Mouse (Mus musculus): ENCODE measurements around the gene Gfod1. TPM values are rescaled to one million over a fixed set of nuclear protein-coding genes. Genes with fewer than 3 reads are reported as not detected.

The Gfod1 gene
- polyA plus RNA-seq, 1 experiment from 2014 or later: 0.51 TPM

GRCm38 (mm10) chr13:43241750-43242149, 62.2 kb downstream of the Gfod1 start:
- ATAC-seq (ENCODE audit: extremely low read depth, insufficient number of reproducible peaks, low FRiP score, low TSS enrichment): no peak
- Histone ChIP-seq H3K4me2 (no peak overlapping the region), H3K4me1 (peaks cover 60% of the 10 kb centered on the region), H3K4me3 (no peak overlapping the region), H3K9me3 (no peaks in the 10 kb centered on the region), H3K27me3 (replicated peaks) (no peaks in the 10 kb centered on the region), H3K27ac (replicated peaks) (no peak overlapping the region), H3K9ac (peak overlapping the region; percentile 11; the same call in 1 of the 2 replicates), H3K36me3 (0 out of 2 replicates have a peak, but pooled peaks cover 3% of the 10 kb centered on the region)
- WGBS: 54% methylated on average over 2 of the region's 2 CpGs

- Histone ChIP-seq H3K4me3 (no peak overlapping the region), H3K9ac (no peak overlapping the region), H3K4me2 (no peak overlapping the region), H3K9me3 (no peaks in the 10 kb centered on the region), H3K27me3 (replicated peaks) (no peaks in the 10 kb centered on the region), H3K4me1 (peaks cover 67% of the 10 kb centered on the region), H3K36me3 (no peaks in the 10 kb centered on the region), H3K27ac (replicated peaks) (peak overlapping the region; percentile 65)
- ATAC-seq (ENCODE audit: extremely low read depth, insufficient number of reproducible peaks, low FRiP score, low TSS enrichment): no peak
- 4% methylated on average over 1 of the region's 1 CpGs for WGBS
Observed at GRCm38 (mm10) chr13:43241069-43241468, 62.9 kb downstream of the Gfod1 start.

- H3K27ac ChIP-seq (replicated peaks): no peak overlapping the region
- no peak overlapping the region for H3K4me3 ChIP-seq
- no peak for ATAC-seq (ENCODE audit: extremely low read depth, insufficient number of reproducible peaks, low FRiP score, low TSS enrichment)
Observed at GRCm38 (mm10) chr13:43239790-43240216, 64.2 kb downstream of the Gfod1 start.

GRCm38 (mm10) chr13:43236630-43237029, 67.3 kb downstream of the Gfod1 start:
- Histone ChIP-seq H3K9me3 (no peaks in the 10 kb centered on the region), H3K36me3 (no peaks in the 10 kb centered on the region), H3K4me2 (peak overlapping the region; percentile 35), H3K9ac (no peak overlapping the region), H3K4me1 (peaks cover 80% of the 10 kb centered on the region), H3K27ac (replicated peaks) (peak overlapping the region; percentile 62), H3K4me3 (no peak overlapping the region), H3K27me3 (replicated peaks) (no peaks in the 10 kb centered on the region)
- no peak for ATAC-seq (ENCODE audit: extremely low read depth, insufficient number of reproducible peaks, low FRiP score, low TSS enrichment)
- 29% methylated on average over 6 of the region's 6 CpGs for whole genome bisulfite sequencing

More at GRCm38 (mm10) chr13:43239790-43240216, 64.2 kb downstream of the Gfod1 start:
- peaks cover 74% of the 10 kb centered on the region for H3K4me1 ChIP-seq
- 76% methylated on average over 11 of the region's 11 CpGs for WGBS
- no peaks in the 10 kb centered on the region for H3K9me3 ChIP-seq
- no peaks in the 10 kb centered on the region for H3K36me3 ChIP-seq
- H3K27me3 ChIP-seq (replicated peaks): no peaks in the 10 kb centered on the region
- no peak overlapping the region for H3K9ac ChIP-seq
- H3K4me2 ChIP-seq: no peak overlapping the region

- H3K9me3 ChIP-seq: no peaks in the 10 kb centered on the region
- no peaks in the 10 kb centered on the region for H3K27me3 ChIP-seq (replicated peaks)
- no peak overlapping the region for H3K4me3 ChIP-seq
- peak overlapping the region; percentile 42; the same call in 1 of the 2 replicates for H3K9ac ChIP-seq
- H3K4me1 ChIP-seq: peaks cover 80% of the 10 kb centered on the region
- ATAC-seq (ENCODE audit: extremely low read depth, insufficient number of reproducible peaks, low FRiP score, low TSS enrichment): no peak
- peak overlapping the region; percentile 62 for H3K27ac ChIP-seq (replicated peaks)
- peak overlapping the region; percentile 23 for H3K4me2 ChIP-seq
- no peaks in the 10 kb centered on the region for H3K36me3 ChIP-seq
- WGBS: 13% methylated on average over 4 of the region's 4 CpGs
Observed at GRCm38 (mm10) chr13:43235982-43236381, 68.0 kb downstream of the Gfod1 start.

GRCm38 (mm10) chr13:43235586-43235910, 68.4 kb downstream of the Gfod1 start:
- WGBS: 11% methylated on average over 3 of the region's 3 CpGs
- H3K4me3 ChIP-seq: no peak overlapping the region
- H3K27me3 ChIP-seq (replicated peaks): no peaks in the 10 kb centered on the region
- peak overlapping the region; percentile 23 for H3K4me2 ChIP-seq
- H3K9ac ChIP-seq: peak overlapping the region; percentile 42
- H3K27ac ChIP-seq (replicated peaks): peak overlapping the region; percentile 62
- ATAC-seq (ENCODE audit: extremely low read depth, insufficient number of reproducible peaks, low FRiP score, low TSS enrichment): no peak
- peaks cover 80% of the 10 kb centered on the region for H3K4me1 ChIP-seq
- no peaks in the 10 kb centered on the region for H3K9me3 ChIP-seq
- H3K36me3 ChIP-seq: no peaks in the 10 kb centered on the region

- Histone ChIP-seq H3K27me3 (replicated peaks) (no peaks in the 10 kb centered on the region), H3K36me3 (no peaks in the 10 kb centered on the region), H3K4me2 (peak overlapping the region; percentile 23), H3K4me1 (peaks cover 82% of the 10 kb centered on the region), H3K9ac (peak overlapping the region; percentile 42), H3K4me3 (no peak overlapping the region), H3K9me3 (no peaks in the 10 kb centered on the region), H3K27ac (replicated peaks) (peak overlapping the region; percentile 62)
- WGBS: 40% methylated on average over 9 of the region's 9 CpGs
- no peak for ATAC-seq (ENCODE audit: extremely low read depth, insufficient number of reproducible peaks, low FRiP score, low TSS enrichment)
Observed at GRCm38 (mm10) chr13:43234869-43235585, 68.9 kb downstream of the Gfod1 start.

GRCm38 (mm10) chr13:43233331-43233730, 70.6 kb downstream of the Gfod1 start:
- no peak for ATAC-seq (ENCODE audit: extremely low read depth, insufficient number of reproducible peaks, low FRiP score, low TSS enrichment)
- no peak overlapping the region for H3K4me2 ChIP-seq
- H3K36me3 ChIP-seq: no peaks in the 10 kb centered on the region
- peak overlapping the region; percentile 34; the same call in 1 of the 2 replicates for H3K9ac ChIP-seq
- no peaks in the 10 kb centered on the region for H3K27me3 ChIP-seq (replicated peaks)
- H3K9me3 ChIP-seq: no peaks in the 10 kb centered on the region
- no peak overlapping the region for H3K4me3 ChIP-seq
- H3K27ac ChIP-seq (replicated peaks): peak overlapping the region; percentile 93
- 57% methylated on average over 4 of the region's 4 CpGs for WGBS
- H3K4me1 ChIP-seq: peaks cover 96% of the 10 kb centered on the region

GRCm38 (mm10) chr13:43231965-43232860, 71.8 kb downstream of the Gfod1 start:
- peak overlapping the region; percentile 51 for H3K9ac ChIP-seq
- peak overlapping the region; percentile 24 for H3K4me2 ChIP-seq

GRCm38 (mm10) chr13:43230842-43231241, 73.1 kb downstream of the Gfod1 start:
- Histone ChIP-seq H3K4me2 (no peak overlapping the region), H3K36me3 (no peaks in the 10 kb centered on the region), H3K9ac (peak overlapping the region; percentile 64; the same call in 1 of the 2 replicates), H3K27ac (replicated peaks) (peak overlapping the region; percentile 93), H3K27me3 (replicated peaks) (no peaks in the 10 kb centered on the region), H3K4me3 (no peak overlapping the region), H3K9me3 (no peaks in the 10 kb centered on the region), H3K4me1 (peaks cover 99% of the 10 kb centered on the region)
- 27% methylated on average over 4 of the region's 4 CpGs for WGBS
- no peak for ATAC-seq (ENCODE audit: extremely low read depth, insufficient number of reproducible peaks, low FRiP score, low TSS enrichment)

More at GRCm38 (mm10) chr13:43231965-43232860, 71.8 kb downstream of the Gfod1 start:
- Histone ChIP-seq H3K36me3 (no peaks in the 10 kb centered on the region), H3K4me1 (peaks cover 99% of the 10 kb centered on the region), H3K4me3 (no peak overlapping the region), H3K27me3 (replicated peaks) (no peaks in the 10 kb centered on the region), H3K9me3 (no peaks in the 10 kb centered on the region), H3K27ac (replicated peaks) (peak overlapping the region; percentile 93)
- WGBS: 20% methylated on average over 13 of the region's 13 CpGs
- peak; percentile 55; the same call in 1 of the 2 replicates for ATAC-seq (ENCODE audit: extremely low read depth, insufficient number of reproducible peaks, low FRiP score, low TSS enrichment)

- Histone ChIP-seq H3K4me3 (no peak overlapping the region), H3K4me2 (peak overlapping the region; percentile 13; the same call in 1 of the 2 replicates), H3K4me1 (peaks cover 98% of the 10 kb centered on the region), H3K9ac (peak overlapping the region; percentile 64), H3K9me3 (no peaks in the 10 kb centered on the region), H3K27ac (replicated peaks) (peak overlapping the region; percentile 93), H3K27me3 (replicated peaks) (no peaks in the 10 kb centered on the region), H3K36me3 (no peaks in the 10 kb centered on the region)
- ATAC-seq (ENCODE audit: extremely low read depth, insufficient number of reproducible peaks, low FRiP score, low TSS enrichment): no peak
- WGBS: 35% methylated on average over 6 of the region's 6 CpGs
Observed at GRCm38 (mm10) chr13:43230238-43230637, 73.7 kb downstream of the Gfod1 start.
